Mouse (Mus musculus) thymus, adult 2 months (tissue): ENCODE measurements around the gene Atmin. TPM values are rescaled to one million over a fixed set of nuclear protein-coding genes. Genes with fewer than 3 reads are reported as not detected.
A peak's percentile ranks its signal among the peaks of the same experiment; 100 is the strongest.

Experiments
- DNase-seq: peaks from one replicate; pipeline ENCODE4 v3.0.0; 2021
- H3K27ac ChIP-seq: fragments of 200-500 bp; 2 replicates; pipeline ENCODE4 v1.5.1; 2012; ENCODE audit warnings: low read length, control low read depth; ENCODE audit not compliant: control insufficient read depth, insufficient read depth
- H3K27me3 ChIP-seq: fragments of 200-500 bp; 2 replicates; pipeline ENCODE4 v1.6.1; 2012; ENCODE audit warnings: mild to moderate bottlenecking, low read length, moderate library complexity, mixed read lengths; ENCODE audit not compliant: control insufficient read depth, insufficient read depth
- H3K36me3 ChIP-seq: fragments of 200-500 bp; 2 replicates; pipeline ENCODE4 v1.6.1; 2012; ENCODE audit warnings: mild to moderate bottlenecking, low read length, moderate library complexity; ENCODE audit not compliant: control insufficient read depth, insufficient read depth
- H3K4me1 ChIP-seq: fragments of 200-500 bp; replicated peaks from 2 replicates; pipeline ENCODE4 v1.6.1; 2012; ENCODE audit warnings: low read length; ENCODE audit not compliant: control insufficient read depth, insufficient read depth
- H3K4me3 ChIP-seq: fragments of 200-500 bp; 2 replicates; pipeline ENCODE4 v1.5.1; 2012; ENCODE audit warnings: mild to moderate bottlenecking, low read length, control low read depth, moderate library complexity; ENCODE audit not compliant: control insufficient read depth, insufficient read depth
- CTCF ChIP-seq: fragments of 200-500 bp; IDR thresholded peaks from 2 replicates; pipeline ENCODE4 v1.5.1; 2012; ENCODE audit warnings: mild to moderate bottlenecking, control low read depth, low read length, moderate library complexity, borderline replicate concordance; ENCODE audit not compliant: control insufficient read depth, poor library complexity, insufficient read depth; ENCODE audit errors: extremely low read depth
- POLR2A ChIP-seq: fragments of 200-500 bp; IDR thresholded peaks from 2 replicates; pipeline ENCODE4 v1.6.1; 2012; ENCODE audit warnings: mild to moderate bottlenecking, low read length, control low read depth, moderate library complexity; ENCODE audit not compliant: control insufficient read depth, poor library complexity, insufficient read depth; ENCODE audit errors: extremely low read depth
- WGBS: fragments of 180-500 bp; shearing (Covaris S2); methylation state at CpG from one replicate; pipeline ENCODE4 v1.1.7; 2018; 5-methylcytosine and 5-hydroxymethylcytosine counted together
- polyA plus RNA-seq: library from polyadenylated mRNA; depleted of rRNA; stranded (reverse); fragments of >200 nt; gene quantifications from 2 replicates; pipeline ENCODE4 v1.2.3, GENCODE M21; 2012

The Atmin gene
- polyA plus RNA-seq, 1 experiment, result 20.8 TPM

GRCm38 (mm10) chr8:116935506-116935905 lies 7.7 kb upstream of the Atmin start:
- Histone ChIP-seq H3K36me3 (peaks cover 21% of the 10 kb centered on the region), H3K27ac (no peak overlapping the region), H3K4me1 (no peaks in the 10 kb centered on the region), H3K27me3 (no peaks in the 10 kb centered on the region), H3K4me3 (no peak overlapping the region)
- DNase-seq, result no peak
- WGBS, result 84% methylated on average over 6 of the region's 6 CpGs
- TF ChIP-seq CTCF (no peak), POLR2A (no peak)

GRCm38 (mm10) chr8:116942284-116943058 lies 722 bp upstream of the Atmin start:
- Histone ChIP-seq H3K36me3 (0 out of 2 replicates have a peak, but pooled peaks cover 4% of the 10 kb centered on the region), H3K4me1 (peaks cover 27% of the 10 kb centered on the region), H3K27me3 (no peaks in the 10 kb centered on the region), H3K4me3 (no peak overlapping the region), H3K27ac (no peak overlapping the region)
- TF ChIP-seq CTCF (no peak), POLR2A (no peak)
- DNase-seq, result no peak
- WGBS, result 80% methylated on average over 12 of the region's 12 CpGs

DNA sequence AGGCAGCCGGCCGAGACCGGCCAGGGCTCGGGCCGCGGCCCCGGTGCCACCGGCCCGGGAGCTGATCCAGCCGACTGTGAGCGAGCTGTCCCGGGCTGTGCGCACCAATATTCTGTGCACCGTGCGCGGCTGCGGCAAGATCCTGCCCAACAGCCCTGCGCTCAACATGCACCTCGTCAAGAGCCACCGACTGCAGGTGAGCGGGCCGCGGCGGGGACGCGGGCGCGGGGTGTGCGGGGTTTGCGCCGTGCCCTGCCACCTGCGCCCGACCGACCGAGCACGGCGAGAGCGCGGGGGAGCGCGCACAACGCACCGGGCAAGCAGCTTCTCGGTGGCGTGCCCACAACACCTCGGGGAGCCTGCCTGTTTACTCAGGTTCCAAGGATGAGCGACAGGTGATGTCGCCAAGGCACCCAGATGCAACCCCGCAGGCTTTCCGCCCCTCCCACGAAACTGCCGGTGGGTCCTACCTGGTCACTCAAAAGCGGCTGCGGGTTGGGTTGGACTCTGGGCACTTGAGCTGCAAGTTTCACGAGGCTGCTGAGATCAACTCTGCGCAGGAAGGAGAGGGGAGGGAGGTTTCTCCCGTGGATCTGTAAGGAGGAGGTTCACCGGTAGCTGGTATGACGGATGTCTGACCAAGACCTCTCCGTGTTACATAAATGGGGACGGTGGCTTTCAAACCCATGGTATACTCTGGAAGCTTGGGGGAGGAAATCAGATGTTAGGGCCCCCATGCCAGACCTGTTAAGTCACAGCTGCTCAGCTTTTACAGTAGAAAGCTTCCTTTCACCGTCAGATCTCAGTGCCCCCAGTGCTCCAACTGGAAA lies 577 bp downstream of the Atmin start:
- Histone ChIP-seq H3K27me3 (no peaks in the 10 kb centered on the region), H3K4me3 (peak overlapping the region; percentile 87), H3K36me3 (no peaks in the 10 kb centered on the region), H3K27ac (no peak overlapping the region), H3K4me1 (peaks cover 31% of the 10 kb centered on the region)
- TF ChIP-seq CTCF, result no peak
- no peak for TF ChIP-seq POLR2A
- peak; percentile 47 for DNase-seq
- under 1% methylated on average over 62 of the region's 62 CpGs for WGBS

- WGBS, result 9% methylated on average over 4 of the region's 4 CpGs
- DNase-seq, result no peak
- Histone ChIP-seq H3K36me3 (no peaks in the 10 kb centered on the region), H3K4me1 (peaks cover 31% of the 10 kb centered on the region), H3K27ac (no peak overlapping the region), H3K4me3 (peak overlapping the region; percentile 87; the same call in 1 of the 2 replicates), H3K27me3 (no peaks in the 10 kb centered on the region)
- TF ChIP-seq POLR2A, result no peak
- TF ChIP-seq CTCF, result no peak
Measured at GRCm38 (mm10) chr8:116944385-116944696, 1.1 kb downstream of the Atmin start.

- Histone ChIP-seq H3K4me1 (peaks cover 31% of the 10 kb centered on the region), H3K27ac (no peak overlapping the region), H3K27me3 (no peaks in the 10 kb centered on the region), H3K4me3 (no peak overlapping the region), H3K36me3 (no peaks in the 10 kb centered on the region)
- 96% methylated on average over 9 of the region's 9 CpGs for WGBS
- no peak for DNase-seq
- no peak for TF ChIP-seq CTCF
Measured at GRCm38 (mm10) chr8:116945169-116945910, 2.1 kb downstream of the Atmin start.

- no peaks in the 10 kb centered on the region for H3K36me3 ChIP-seq
- no peak overlapping the region; the same call in 1 of the 2 replicates for H3K27ac ChIP-seq
- TF ChIP-seq CTCF, result no peak
- no peak for TF ChIP-seq POLR2A
- H3K4me1 ChIP-seq, result peaks cover 31% of the 10 kb centered on the region
- WGBS, result 60% methylated on average over 21 of the region's 21 CpGs
- no peak for DNase-seq
- H3K4me3 ChIP-seq, result peak overlapping the region; percentile 33
- H3K27me3 ChIP-seq, result no peaks in the 10 kb centered on the region
Measured at GRCm38 (mm10) chr8:116946268-116946838, 3.2 kb downstream of the Atmin start.
